Mouse (Mus musculus) adrenal gland, postnatal 10 days (tissue): ENCODE measurements around the gene Tfip11. TPM values are rescaled to one million over a fixed set of nuclear protein-coding genes. Genes with fewer than 3 reads are reported as not detected.
"Not testable (repeated sequence)": the region's sequence is repeated elsewhere in the genome, so short reads cannot be mapped to it uniquely, and the experiment has no call there.

Experiments used
- DNase-seq: peaks from one replicate; pipeline ENCODE4 v3.0.0; 2021; ENCODE audit warnings: mixed read lengths
- total RNA-seq, 2 experiments: library from RNA; stranded (reverse); gene quantifications; 2 replicates each; pipeline ENCODE4 v1.2.3; 2021

Tfip11 gene
- total RNA-seq, 2 experiments from 2014 or later, result 28.4 to 32.3 TPM

- peak; percentile 78 for DNase-seq
These were observed 36.2 kb upstream of the Tfip11 start for GRCm38 (mm10) chr5:112289819-112290535.

GRCm38 (mm10) chr5:112290536-112290880, 35.6 kb upstream of the Tfip11 start:
- no peak for DNase-seq

GRCm38 (mm10) chr5:112291866-112292265, 34.3 kb upstream of the Tfip11 start:
- no peak for DNase-seq

- DNase-seq, result peak; percentile 73
These were observed 33.7 kb upstream of the Tfip11 start for GRCm38 (mm10) chr5:112292343-112292980.

GRCm38 (mm10) chr5:112293800-112294199, 32.4 kb upstream of the Tfip11 start:
- DNase-seq, result no peak

GRCm38 (mm10) chr5:112294696-112295095, 31.5 kb upstream of the Tfip11 start:
- DNase-seq, result no peak

GRCm38 (mm10) chr5:112295162-112295561, 31.0 kb upstream of the Tfip11 start:
- DNase-seq, result no peak

- DNase-seq, result no peak
These were observed 30.6 kb upstream of the Tfip11 start for GRCm38 (mm10) chr5:112295564-112295963.

- DNase-seq, result no peak
These were observed 29.6 kb upstream of the Tfip11 start for GRCm38 (mm10) chr5:112296404-112297181.

- DNase-seq, result no peak
These were observed 28.9 kb upstream of the Tfip11 start for GRCm38 (mm10) chr5:112297257-112297656.

GRCm38 (mm10) chr5:112298226-112298988, 27.8 kb upstream of the Tfip11 start:
- DNase-seq, result peak; percentile 81

GRCm38 (mm10) chr5:112299399-112299798, 26.8 kb upstream of the Tfip11 start:
- no peak for DNase-seq

GRCm38 (mm10) chr5:112300112-112300511, 26.0 kb upstream of the Tfip11 start:
- no peak for DNase-seq

GRCm38 (mm10) chr5:112300721-112301308, 25.3 kb upstream of the Tfip11 start:
- no peak for DNase-seq

GRCm38 (mm10) chr5:112301694-112302093, 24.5 kb upstream of the Tfip11 start:
- no peak for DNase-seq

GRCm38 (mm10) chr5:112302310-112302709, 23.8 kb upstream of the Tfip11 start:
- no peak for DNase-seq

GRCm38 (mm10) chr5:112305842-112306241, 20.3 kb upstream of the Tfip11 start:
- no peak for DNase-seq

- DNase-seq, result no peak
These were observed 12.8 kb upstream of the Tfip11 start for GRCm38 (mm10) chr5:112313222-112313885.

GRCm38 (mm10) chr5:112316468-112316867, 9.7 kb upstream of the Tfip11 start:
- DNase-seq, result no peak

GRCm38 (mm10) chr5:112317328-112317727, 8.8 kb upstream of the Tfip11 start:
- no peak for DNase-seq

GRCm38 (mm10) chr5:112319343-112319742, 6.8 kb upstream of the Tfip11 start:
- not testable (repeated sequence) for DNase-seq
